Mouse (Mus musculus): ENCODE measurements around the gene Pnmal2.

DNA sequence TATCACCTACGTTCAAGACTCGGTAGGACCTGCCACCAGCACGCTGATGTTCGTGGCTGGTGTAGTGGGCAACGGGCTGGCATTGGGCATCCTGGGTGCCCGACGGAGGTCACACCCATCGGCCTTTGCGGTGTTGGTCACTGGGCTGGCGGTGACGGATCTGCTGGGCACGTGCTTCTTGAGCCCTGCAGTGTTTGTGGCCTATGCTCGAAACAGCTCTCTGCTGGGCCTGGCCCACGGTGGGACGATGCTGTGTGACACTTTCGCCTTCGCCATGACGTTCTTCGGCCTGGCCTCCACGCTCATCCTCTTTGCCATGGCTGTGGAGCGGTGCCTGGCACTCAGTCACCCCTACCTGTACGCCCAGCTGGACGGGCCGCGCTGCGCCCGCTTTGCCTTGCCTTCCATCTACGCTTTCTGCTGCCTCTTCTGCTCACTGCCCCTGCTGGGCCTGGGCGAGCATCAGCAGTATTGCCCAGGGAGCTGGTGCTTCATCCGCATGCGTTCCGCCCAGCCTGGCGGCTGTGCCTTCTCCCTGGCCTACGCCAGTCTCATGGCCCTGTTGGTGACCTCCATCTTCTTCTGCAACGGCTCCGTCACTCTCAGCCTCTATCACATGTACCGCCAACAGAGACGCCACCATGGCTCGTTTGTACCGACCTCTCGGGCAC is 37.5 kb upstream of the Pnmal2 start:
- no peak for TF ChIP-seq CTCF (IDR thresholded peaks at IDR 0.05; ENCODE audit: low read depth)
- no peak for TF ChIP-seq EP300 (IDR thresholded peaks at IDR 0.05; ENCODE audit: low read depth)
